9 mouse cellular contexts compared by ENCODE assay signal in genomic region chr9:59482419-59482818, GRCm38 (mm10). TPM values are rescaled to one million over a fixed set of nuclear protein-coding genes. Genes with fewer than 3 reads are reported as not detected.
A peak's percentile ranks its signal among the peaks of the same experiment; 100 is the strongest.
DNase-seq lines count a peak whose midpoint lies in the region; ATAC-seq and TF ChIP-seq lines count a peak whose summit lies in the region.
"Had no signal": no experiment of that assay in that cellular context is flagged by ENCODE, and none has a peak within 500 bp of the region (broad histone marks: within the 10 kb centered on the region; RNA-seq: fewer than 3 reads in every experiment).

No protein-coding gene starts in this region.

- no peaks in the 10 kb centered on the region for H3K27me3 ChIP-seq in midbrain, embryonic 15.5 days (replicated peaks)

- DNase-seq in layer of hippocampus, adult 2 months (ENCODE audit: low spot score in 2 of 2) = no peak
- DNase-seq in layer of hippocampus, adult 11-12 months (ENCODE audit: low spot score) = no peak
- DNase-seq in MN1 (ENCODE audit: low spot score) = peak; percentile 34
- DNase-seq in brain, embryonic 14.5 days (ENCODE audit: low read depth) = peak; percentile 13
- DNase-seq in kidney, postnatal 10 days = peak; percentile 46
- no peak for DNase-seq in frontal cortex, postnatal 36 days (ENCODE audit: low spot score in 2 of 2)

- peaks cover 39% of the 10 kb centered on the region for H3K4me1 ChIP-seq in midbrain, embryonic 15.5 days

- no peaks in the 10 kb centered on the region for H3K9me3 ChIP-seq in midbrain, embryonic 15.5 days

- TF ChIP-seq POLR2A in brain, embryonic 14.5 days (IDR thresholded peaks at IDR 0.05; ENCODE audit: borderline replicate concordance, extremely low read depth, insufficient read depth, insufficient read length, poor library complexity, severe bottlenecking) = no peak

- 34% methylated on average over 1 of the region's 1 CpGs for WGBS in midbrain, embryonic 15.5 days

- no peak overlapping the region for H3K4me3 ChIP-seq in layer of hippocampus, adult 2 months
- H3K4me3 ChIP-seq in midbrain, embryonic 15.5 days = no peak overlapping the region

- no peak overlapping the region for H3K27ac ChIP-seq in layer of hippocampus, adult 2 months
- no peak overlapping the region for H3K27ac ChIP-seq in midbrain, embryonic 15.5 days

- H3K4me2 ChIP-seq in midbrain, embryonic 15.5 days = peak overlapping the region; percentile 27; the same call in 1 of the 2 replicates

- no peak for ATAC-seq in midbrain, embryonic 15.5 days (replicated peaks)

- TF ChIP-seq CTCF in layer of hippocampus, adult 2 months (conservative IDR thresholded peaks at IDR 0.05) = peak; percentile 77
- TF ChIP-seq CTCF in brain, embryonic 14.5 days (IDR thresholded peaks at IDR 0.05; ENCODE audit: borderline replicate concordance, extremely low read depth, insufficient read depth, insufficient read length) = peak; percentile 48; the same call in 1 of the 2 replicates

- no peak overlapping the region for H3K9ac ChIP-seq in midbrain, embryonic 15.5 days

- H3K36me3 ChIP-seq in midbrain, embryonic 15.5 days (replicated peaks) = no peaks in the 10 kb centered on the region

RNA-seq across cellular contexts. Expression of gene Arih1, which starts 4.0 kb away (rescaled TPM):
- 100 to 1,000 TPM; 106 TPM for total RNA-seq in layer of hippocampus, adult 2 months (2021)
- polyA plus RNA-seq in brain, embryonic 14.5 days (2012; rRNA removed) = 59.6 and 73.7 TPM in 2 replicates
- 17.4 and 20.8 TPM in 2 replicates for polyA plus RNA-seq in midbrain, embryonic 15.5 days (2015; fragmentation: Nextera tagmentation; extraction: Ambion mirVana)

RNA-seq across cellular contexts. Expression of gene Hexa, which starts 56.9 kb away (rescaled TPM):
- total RNA-seq in layer of hippocampus, adult 2 months (2021) = 10 to 100 TPM; 47.8 to 51.0 TPM
- 45.2 and 52.9 TPM in 2 replicates for polyA plus RNA-seq in brain, embryonic 14.5 days (2012; rRNA removed)
- 61.2 and 67.6 TPM in 2 replicates for polyA plus RNA-seq in midbrain, embryonic 15.5 days (2015; fragmentation: Nextera tagmentation; extraction: Ambion mirVana)

RNA-seq across cellular contexts. Expression of gene Tmem202, which starts 57.2 kb away (rescaled TPM):
- total RNA-seq in layer of hippocampus, adult 2 months (2021) = 1 to 10 TPM; 2.4 to 2.8 TPM
- 0.14 and 0.26 TPM in 2 replicates for polyA plus RNA-seq in brain, embryonic 14.5 days (2012; rRNA removed)
- 0.42 and 0.67 TPM in 2 replicates for polyA plus RNA-seq in midbrain, embryonic 15.5 days (2015; fragmentation: Nextera tagmentation; extraction: Ambion mirVana)
- polyA plus RNA-seq: intestine, embryonic 14.5 days; stomach, embryonic 16.5 days had no signal

Comparison
In these comparisons a context has a peak if more than half of its experiments do, and no peak if none do; other contexts are left out.
1. DNase-seq: peak in MN1 (single experiment), brain, embryonic 14.5 days (single experiment) and kidney, postnatal 10 days (single experiment); none in layer of hippocampus, adult 2 months (0 of 2), layer of hippocampus, adult 11-12 months (single experiment) and frontal cortex, postnatal 36 days (0 of 2).